Mouse (Mus musculus): ENCODE measurements around the gene Tssk6. TPM values are rescaled to one million over a fixed set of nuclear protein-coding genes. Genes with fewer than 3 reads are reported as not detected.

Tssk6 gene
- polyA plus RNA-seq, 1 experiment from 2014 or later, result 5.3 TPM

- Histone ChIP-seq H3K4me3 (peak overlapping the region; percentile 34), H3K9me3 (no peaks in the 10 kb centered on the region), H3K36me3 (replicated peaks) (peaks cover 21% of the 10 kb centered on the region), H3K27ac (no peak overlapping the region), H3K27me3 (ENCODE audit: poor library complexity, severe bottlenecking) (peaks cover 89% of the 10 kb centered on the region), H3K4me1 (peaks cover 76% of the 10 kb centered on the region)
- WGBS, result 4% methylated on average over 32 of the region's 32 CpGs
- no peak for DNase-seq (ENCODE audit: extremely low spot score, low spot score)
Measured at GRCm38 (mm10) chr8:69888902-69889301, 13.1 kb upstream of the Tssk6 start.

DNA sequence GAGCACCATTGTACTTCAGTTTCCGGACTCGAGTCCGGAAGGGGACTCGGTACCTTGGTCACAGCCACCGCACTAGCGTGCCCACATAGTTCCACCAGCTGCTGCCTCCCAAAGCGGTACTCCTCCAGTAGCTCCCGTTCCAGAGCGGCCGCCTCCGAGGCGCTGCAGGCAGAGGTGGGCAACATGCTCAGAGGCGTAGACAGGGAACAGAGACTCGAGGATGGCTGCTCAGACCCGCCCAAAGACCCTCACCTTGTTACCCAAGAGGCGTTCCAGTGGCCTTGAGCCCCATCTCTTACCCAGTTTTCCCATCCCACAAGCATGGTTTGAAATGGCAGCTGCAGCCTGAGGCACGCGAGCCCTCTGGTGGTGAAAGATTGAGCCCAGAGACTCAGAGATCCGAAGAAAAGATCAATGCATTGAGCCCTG is 11.2 kb upstream of the Tssk6 start:
- Histone ChIP-seq H3K36me3 (replicated peaks) (peaks cover 37% of the 10 kb centered on the region), H3K4me3 (peak overlapping the region; percentile 4; the same call in 1 of the 2 replicates), H3K27me3 (ENCODE audit: poor library complexity, severe bottlenecking) (peaks cover 70% of the 10 kb centered on the region), H3K27ac (no peak overlapping the region), H3K9me3 (no peaks in the 10 kb centered on the region), H3K4me1 (peaks cover 90% of the 10 kb centered on the region)
- 42% methylated on average over 19 of the region's 19 CpGs for WGBS
- peak; percentile 67 for DNase-seq (ENCODE audit: extremely low spot score, low spot score)

- Histone ChIP-seq H3K9me3 (no peaks in the 10 kb centered on the region), H3K36me3 (replicated peaks) (peaks cover 66% of the 10 kb centered on the region), H3K4me1 (peaks cover 86% of the 10 kb centered on the region), H3K27me3 (ENCODE audit: poor library complexity, severe bottlenecking) (peaks cover 39% of the 10 kb centered on the region), H3K27ac (0 out of 2 replicates have a peak overlapping the region, but pooled peaks have one; percentile 18), H3K4me3 (peak overlapping the region; percentile 2; the same call in 1 of the 2 replicates)
- peak; percentile 70 for DNase-seq (ENCODE audit: extremely low spot score, low spot score)
- WGBS, result 28% methylated on average over 17 of the region's 17 CpGs
Measured at GRCm38 (mm10) chr8:69893863-69894262, 8.1 kb upstream of the Tssk6 start.

GRCm38 (mm10) chr8:69894836-69895332 is 7.1 kb upstream of the Tssk6 start:
- H3K9me3 ChIP-seq, result no peaks in the 10 kb centered on the region
- peaks cover 29% of the 10 kb centered on the region for H3K27me3 ChIP-seq (ENCODE audit: poor library complexity, severe bottlenecking)
- peaks cover 76% of the 10 kb centered on the region for H3K36me3 ChIP-seq (replicated peaks)
- no peak overlapping the region for H3K4me3 ChIP-seq
- WGBS, result 58% methylated on average over 6 of the region's 6 CpGs
- DNase-seq (ENCODE audit: extremely low spot score, low spot score), result no peak
- H3K4me1 ChIP-seq, result peaks cover 87% of the 10 kb centered on the region
- H3K27ac ChIP-seq, result no peak overlapping the region

- H3K27ac ChIP-seq, result no peak overlapping the region
- H3K9me3 ChIP-seq, result no peaks in the 10 kb centered on the region
- H3K27me3 ChIP-seq (ENCODE audit: poor library complexity, severe bottlenecking), result peaks cover 19% of the 10 kb centered on the region
- no peak overlapping the region for H3K4me3 ChIP-seq
- DNase-seq (ENCODE audit: extremely low spot score, low spot score), result no peak
- H3K36me3 ChIP-seq (replicated peaks), result peaks cover 78% of the 10 kb centered on the region
- WGBS, result 77% methylated on average over 4 of the region's 4 CpGs
- peaks cover 93% of the 10 kb centered on the region for H3K4me1 ChIP-seq
Measured at GRCm38 (mm10) chr8:69895772-69896451, 6.1 kb upstream of the Tssk6 start.

- H3K27me3 ChIP-seq (ENCODE audit: poor library complexity, severe bottlenecking), result no peaks in the 10 kb centered on the region
- H3K4me1 ChIP-seq, result peaks cover 90% of the 10 kb centered on the region
- no peak overlapping the region for H3K27ac ChIP-seq
- H3K4me3 ChIP-seq, result no peak overlapping the region
- DNase-seq (ENCODE audit: extremely low spot score, low spot score), result no peak
- no peaks in the 10 kb centered on the region for H3K9me3 ChIP-seq
- peaks cover 68% of the 10 kb centered on the region for H3K36me3 ChIP-seq (replicated peaks)
- WGBS, result 87% methylated on average over 6 of the region's 6 CpGs
Measured at GRCm38 (mm10) chr8:69897857-69898256, 4.1 kb upstream of the Tssk6 start.

DNA sequence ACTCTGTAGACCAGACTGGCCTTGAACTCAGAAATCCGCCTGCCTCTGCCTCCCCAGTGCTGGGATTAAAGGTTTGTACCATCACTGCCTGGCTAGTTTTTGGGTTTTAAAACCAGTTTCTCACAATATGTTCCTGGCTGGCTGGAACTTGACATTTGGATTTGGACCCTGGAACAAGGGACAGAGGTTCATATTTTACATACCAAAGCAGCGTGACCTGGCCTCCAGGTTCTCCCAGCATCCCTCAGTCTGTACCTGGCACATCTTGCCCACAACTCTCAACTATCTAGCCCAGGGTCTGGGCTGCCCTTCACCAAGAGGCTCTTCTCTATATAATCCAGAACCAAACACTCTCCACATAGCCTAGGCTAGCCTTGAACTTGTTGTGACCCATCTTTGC is 2.1 kb upstream of the Tssk6 start:
- no peaks in the 10 kb centered on the region for H3K9me3 ChIP-seq
- 95% methylated on average over 2 of the region's 2 CpGs for WGBS
- H3K27me3 ChIP-seq (ENCODE audit: poor library complexity, severe bottlenecking), result no peaks in the 10 kb centered on the region
- H3K27ac ChIP-seq, result no peak overlapping the region
- peak overlapping the region; percentile 81 for H3K4me3 ChIP-seq
- peaks cover 88% of the 10 kb centered on the region for H3K4me1 ChIP-seq
- H3K36me3 ChIP-seq (replicated peaks), result peaks cover 49% of the 10 kb centered on the region
- no peak for DNase-seq (ENCODE audit: extremely low spot score, low spot score)

- Histone ChIP-seq H3K4me1 (peaks cover 77% of the 10 kb centered on the region), H3K27me3 (ENCODE audit: poor library complexity, severe bottlenecking) (no peaks in the 10 kb centered on the region), H3K36me3 (replicated peaks) (peaks cover 40% of the 10 kb centered on the region), H3K27ac (peak overlapping the region; percentile 97), H3K4me3 (peak overlapping the region; percentile 81), H3K9me3 (no peaks in the 10 kb centered on the region)
- DNase-seq (ENCODE audit: extremely low spot score, low spot score), result no peak
- WGBS, result 24% methylated on average over 12 of the region's 12 CpGs
Measured at GRCm38 (mm10) chr8:69900895-69901451, 1.0 kb upstream of the Tssk6 start.

- H3K36me3 ChIP-seq (replicated peaks), result peaks cover 33% of the 10 kb centered on the region
- H3K9me3 ChIP-seq, result no peaks in the 10 kb centered on the region
- peak overlapping the region; percentile 97 for H3K27ac ChIP-seq
- 2% methylated on average over 41 of the region's 41 CpGs for WGBS
- no peaks in the 10 kb centered on the region for H3K27me3 ChIP-seq (ENCODE audit: poor library complexity, severe bottlenecking)
- DNase-seq (ENCODE audit: extremely low spot score, low spot score), result peak; percentile 99
- peak overlapping the region; percentile 81 for H3K4me3 ChIP-seq
- peaks cover 72% of the 10 kb centered on the region for H3K4me1 ChIP-seq
Measured at GRCm38 (mm10) chr8:69901484-69902162, 361 bp upstream of the Tssk6 start.

GRCm38 (mm10) chr8:69903063-69903542 is 1.1 kb downstream of the Tssk6 start:
- peak overlapping the region; percentile 97 for H3K27ac ChIP-seq
- H3K4me3 ChIP-seq, result peak overlapping the region; percentile 81
- H3K36me3 ChIP-seq (replicated peaks), result peaks cover 31% of the 10 kb centered on the region
- H3K27me3 ChIP-seq (ENCODE audit: poor library complexity, severe bottlenecking), result no peaks in the 10 kb centered on the region
- under 1% methylated on average over 45 of the region's 45 CpGs for WGBS
- H3K4me1 ChIP-seq, result peaks cover 58% of the 10 kb centered on the region
- H3K9me3 ChIP-seq, result no peaks in the 10 kb centered on the region
- peak; percentile 100 for DNase-seq (ENCODE audit: extremely low spot score, low spot score)

- 82% methylated on average over 8 of the region's 8 CpGs for WGBS
- Histone ChIP-seq H3K36me3 (replicated peaks) (peaks cover 31% of the 10 kb centered on the region), H3K9me3 (no peaks in the 10 kb centered on the region), H3K4me3 (peak overlapping the region; percentile 81), H3K27ac (peak overlapping the region; percentile 97; the same call in 1 of the 2 replicates), H3K4me1 (peaks cover 49% of the 10 kb centered on the region), H3K27me3 (ENCODE audit: poor library complexity, severe bottlenecking) (no peaks in the 10 kb centered on the region)
- DNase-seq (ENCODE audit: extremely low spot score, low spot score), result no peak
Measured at GRCm38 (mm10) chr8:69904096-69904495, 2.1 kb downstream of the Tssk6 start.

DNA sequence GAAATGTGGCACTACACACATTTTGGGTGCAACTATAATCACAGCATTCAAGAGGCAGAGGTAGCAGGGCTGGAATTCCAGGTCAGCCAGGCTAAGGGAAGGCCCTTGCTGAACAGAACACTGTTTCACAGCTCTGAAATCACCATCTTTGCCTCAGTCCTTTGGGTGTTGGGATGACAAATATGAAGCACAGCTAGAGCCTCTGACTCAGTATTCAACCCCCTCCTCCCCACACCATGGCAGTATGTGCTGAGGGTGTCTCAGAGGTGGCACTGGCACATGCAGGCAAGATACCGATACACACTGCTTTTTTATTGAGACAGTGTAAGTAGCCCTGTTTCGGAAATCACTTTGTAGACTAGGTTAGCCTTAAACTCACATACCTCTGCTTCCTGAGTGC is 4.3 kb downstream of the Tssk6 start:
- WGBS, result 96% methylated on average over 2 of the region's 2 CpGs
- H3K36me3 ChIP-seq (replicated peaks), result peaks cover 43% of the 10 kb centered on the region
- H3K4me3 ChIP-seq, result no peak overlapping the region
- H3K27me3 ChIP-seq (ENCODE audit: poor library complexity, severe bottlenecking), result no peaks in the 10 kb centered on the region
- no peak overlapping the region for H3K27ac ChIP-seq
- peaks cover 33% of the 10 kb centered on the region for H3K4me1 ChIP-seq
- no peak for DNase-seq (ENCODE audit: extremely low spot score, low spot score)
- H3K9me3 ChIP-seq, result no peaks in the 10 kb centered on the region

Data from forebrain, embryonic 10.5 days (tissue).